Mouse (Mus musculus): ENCODE data around the gene Aqp7.

DNA sequence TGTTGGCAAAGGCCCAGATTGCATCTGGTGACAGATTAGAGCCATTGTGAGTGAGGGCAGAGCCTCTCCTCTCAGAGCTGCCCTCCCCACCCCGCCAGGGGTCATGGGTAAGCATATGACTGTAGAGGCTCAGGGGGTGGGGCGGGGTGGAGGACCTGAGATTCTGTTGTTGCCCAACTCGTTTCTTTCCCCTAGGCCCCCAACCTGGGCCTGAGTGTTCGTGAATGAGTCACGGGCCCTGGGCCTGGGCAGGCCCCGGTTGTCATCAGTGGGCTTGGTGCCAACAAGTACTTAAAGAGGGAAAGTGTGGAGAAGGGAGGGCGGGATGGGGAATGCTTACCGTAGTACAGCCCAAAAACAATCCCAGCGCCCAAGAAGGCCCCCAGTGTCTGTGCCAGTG is 46.4 kb upstream of the Aqp7 start:
- no peak for TF ChIP-seq CTCF (IDR thresholded peaks at IDR 0.05; ENCODE audit: control insufficient read depth, insufficient read depth, insufficient read length)
- TF ChIP-seq FOSL1 (IDR thresholded peaks at IDR 0.05; ENCODE audit: insufficient read depth, low read length, poor library complexity, severe bottlenecking) = no peak
- no peak for TF ChIP-seq MYOD1 (IDR thresholded peaks at IDR 0.05; ENCODE audit: control insufficient read depth, insufficient read length, low read depth)
- TF ChIP-seq CEBPB (IDR thresholded peaks at IDR 0.05; ENCODE audit: low read depth) = no peak
